Mouse (Mus musculus) heart, postnatal 0 days (tissue): ENCODE measurements around the gene Slf2.

Source experiments
- CTCF ChIP-seq: IDR thresholded peaks from 2 replicates; pipeline ENCODE4 v1.5.1; 2016; ENCODE audit warnings: antibody characterized with exemption, control low read depth, low read depth
- EP300 ChIP-seq: IDR thresholded peaks from 2 replicates; pipeline ENCODE4 v1.6.1; 2016; ENCODE audit warnings: antibody characterized with exemption, low read depth

DNA sequence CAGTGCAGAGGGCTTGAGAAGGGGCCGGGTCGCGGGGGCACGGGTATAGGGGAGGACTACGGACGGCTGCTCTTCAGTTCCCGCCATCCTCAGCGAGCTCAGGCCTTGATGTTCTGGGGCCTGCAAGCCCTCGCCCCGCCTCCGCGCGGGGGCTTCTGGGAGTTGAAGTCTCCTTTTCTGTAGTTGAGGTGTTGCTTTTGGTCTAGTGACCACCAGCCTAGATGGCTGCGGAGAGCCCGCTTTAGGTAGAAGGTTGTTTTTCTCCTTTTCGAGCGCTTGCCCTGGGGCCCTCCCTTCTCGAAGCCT is 456 bp downstream of the Slf2 start:
- TF ChIP-seq CTCF (no peak), EP300 (no peak; the same call in 1 of the 2 replicates)
